Mouse (Mus musculus) spleen, postnatal 10 days (tissue): ENCODE data around the gene Cwf19l2.
"Not testable (repeated sequence)": the region's sequence is repeated elsewhere in the genome, so short reads cannot be mapped to it uniquely, and the experiment has no call there.

Experiments used
- DNase-seq, 2 experiments: peaks; one replicate each; pipeline ENCODE4 v3.0.0; 2021 to 2022; ENCODE audit warnings: low spot score in 2 of 2

Cwf19l2 gene

DNA sequence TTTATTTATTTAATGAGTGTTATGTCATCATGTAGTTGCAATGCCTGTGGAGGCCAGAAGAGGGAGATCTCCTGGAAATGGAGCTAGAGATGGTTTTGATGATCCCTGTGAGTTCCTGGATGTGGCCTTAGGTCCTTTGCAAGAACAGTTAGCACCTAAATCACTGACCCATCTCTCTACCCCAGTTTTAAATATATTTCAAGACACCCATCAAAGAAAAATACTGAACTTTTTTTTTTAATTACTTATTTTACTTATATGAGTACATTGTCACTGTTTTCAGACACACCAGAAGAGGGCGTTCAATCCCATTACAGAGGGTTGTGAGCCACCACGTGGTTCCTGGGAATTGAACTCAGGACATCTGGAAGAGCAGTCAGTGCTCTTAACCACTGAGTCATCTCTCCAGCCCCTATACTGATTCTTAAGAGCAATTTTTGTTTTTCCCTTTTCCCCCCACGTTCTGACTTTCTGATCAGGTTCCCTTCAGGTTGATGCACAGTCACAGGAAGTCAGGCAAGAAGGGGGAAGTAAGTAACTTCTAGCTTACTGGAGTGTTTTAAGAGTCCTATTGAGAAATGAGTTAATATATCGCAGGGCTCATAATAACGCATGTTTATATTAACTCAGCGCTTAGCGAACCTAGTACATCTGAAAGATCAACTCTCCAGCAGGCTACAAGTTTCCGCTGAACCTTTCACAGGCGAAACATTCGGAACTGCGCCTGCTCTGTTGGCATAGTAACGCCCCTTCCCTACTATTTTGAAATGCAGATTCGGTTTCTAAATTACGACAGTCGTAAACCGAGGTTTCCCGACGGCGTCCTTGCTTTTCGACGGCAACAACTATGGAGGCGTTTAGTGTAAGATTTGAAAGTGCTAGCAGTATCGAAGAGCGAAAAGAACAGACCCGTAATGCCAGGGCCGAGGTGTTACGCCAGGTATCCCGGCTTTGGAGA is at the start of gene Cwf19l2:
TSS of gene Cwf19l2 (plus strand) at position 342 of the 958 bp plus-strand sequence.
- peak; percentile 65 to 76 for DNase-seq

DNA sequence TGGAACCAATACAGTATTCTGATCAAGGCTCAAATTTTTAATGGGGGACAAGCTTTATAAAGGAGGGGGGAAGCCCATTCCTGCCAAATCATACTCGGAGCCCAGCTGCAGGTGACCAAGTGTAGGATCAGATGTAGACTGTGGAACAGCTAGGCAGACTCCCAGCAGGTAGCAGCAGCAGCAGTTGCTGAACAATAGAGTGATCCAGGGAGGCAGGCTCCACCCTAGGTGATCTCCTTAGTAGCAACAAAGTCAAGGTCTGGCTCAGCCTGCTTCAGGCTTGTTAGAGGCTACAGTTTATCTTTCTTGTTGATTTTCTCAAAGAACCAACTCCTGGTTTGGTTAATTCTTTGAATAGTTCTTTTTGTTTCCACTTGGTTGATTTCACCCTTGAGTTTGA is 27.1 kb upstream of the Cwf19l2 start:
- DNase-seq: not testable (repeated sequence)

DNA sequence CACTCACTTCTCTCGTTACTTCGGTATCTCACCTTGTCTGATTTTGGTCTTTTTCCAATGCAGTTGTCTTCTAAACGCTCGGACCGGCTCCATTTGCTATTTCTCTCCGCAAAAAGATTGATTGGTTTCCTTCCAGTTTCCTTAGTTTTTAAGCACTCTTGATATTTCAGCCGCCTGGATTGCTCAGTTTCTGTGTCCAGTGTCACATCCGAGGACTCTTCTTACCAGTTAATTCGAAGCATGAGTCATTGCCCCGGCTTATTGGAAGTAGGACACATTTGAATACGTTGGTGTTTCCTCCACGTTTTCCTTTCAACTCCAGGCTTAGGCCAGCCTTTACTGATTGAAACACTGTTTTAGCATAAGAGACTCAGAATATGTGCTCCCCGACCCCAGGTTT is 980 bp downstream of the Cwf19l2 start:
- DNase-seq: peak; percentile 13 to 24

- DNase-seq: not testable (repeated sequence)
These were observed 36.3 kb downstream of the Cwf19l2 start for GRCm38 (mm10) chr9:3439555-3440300.

DNA sequence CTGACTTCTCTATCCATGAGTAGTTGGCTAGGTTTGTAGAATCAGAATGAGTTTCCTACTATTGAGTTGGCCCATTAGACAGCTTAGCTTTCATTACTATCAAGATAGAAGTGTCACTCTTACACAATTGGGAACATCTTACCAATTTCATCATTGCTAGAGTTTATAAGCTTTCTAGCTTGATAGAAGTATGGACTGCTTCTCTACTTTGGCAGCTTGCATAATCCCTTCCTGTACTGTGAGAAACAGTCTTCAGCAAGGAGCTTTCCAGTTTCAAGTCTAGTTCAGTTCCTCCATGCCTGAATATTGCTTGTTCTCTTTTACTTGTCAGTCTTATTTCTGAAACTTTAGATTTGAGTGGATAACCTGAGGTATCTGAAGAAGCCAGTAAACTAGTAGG is 68.5 kb downstream of the Cwf19l2 start:
- DNase-seq: no peak

DNA sequence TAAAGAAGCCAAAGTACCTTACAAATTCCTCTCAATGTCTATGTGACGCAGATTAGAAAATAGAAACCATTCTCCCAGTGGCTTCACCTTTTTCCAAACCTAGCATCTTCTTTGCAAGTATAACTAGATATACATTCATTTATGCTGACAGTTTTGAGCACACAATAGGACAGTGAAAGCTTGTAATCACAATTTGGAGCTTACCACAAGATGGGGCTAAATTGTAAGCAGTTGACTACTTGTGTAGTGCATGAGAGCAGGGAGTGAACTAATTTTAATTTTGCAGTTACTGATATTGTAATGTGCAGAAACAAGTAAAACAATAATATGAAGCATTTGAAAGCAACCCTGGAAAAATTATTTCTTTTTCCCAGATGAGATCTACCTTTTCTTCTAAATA is 115.3 kb downstream of the Cwf19l2 start:
- DNase-seq: no peak

GRCm38 (mm10) chr9:3519178-3519577 is 115.8 kb downstream of the Cwf19l2 start:
- no peak for DNase-seq

DNA sequence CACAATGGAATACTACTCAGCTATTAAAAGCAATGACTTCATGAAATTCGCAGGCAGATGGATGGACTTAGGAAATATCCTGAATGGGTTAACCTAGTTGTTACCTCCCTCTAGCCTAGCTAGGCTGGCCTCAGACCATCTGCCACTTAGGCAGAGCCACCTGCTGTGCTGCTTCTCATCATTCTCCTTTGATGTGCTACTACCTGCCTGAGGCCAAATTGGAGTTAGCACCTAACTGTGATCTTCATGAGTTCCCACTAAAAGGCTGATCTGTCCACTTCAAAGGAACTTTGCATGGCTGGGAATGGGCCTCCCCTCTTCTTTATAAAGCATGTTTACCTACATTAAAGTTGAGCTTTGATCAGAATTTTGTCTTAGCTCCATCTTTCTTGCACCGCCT is 117.6 kb downstream of the Cwf19l2 start:
- DNase-seq: no peak
